Mouse (Mus musculus) kidney, embryonic 14.5 days (tissue): ENCODE measurements around the gene Gpr135. TPM values are rescaled to one million over a fixed set of nuclear protein-coding genes. Genes with fewer than 3 reads are reported as not detected.

Source experiments
- ATAC-seq: fragments of 200-750 bp; cut with Nextera tagmentation; 2 replicates; pipeline ENCODE4 v1.8.0; 2017; ENCODE audit warnings: moderate number of reproducible peaks, mild to moderate bottlenecking, moderate TSS enrichment, moderate library complexity; ENCODE audit not compliant: low FRiP score, low TSS enrichment
- H3K27ac ChIP-seq: fragments of 300-500 bp; sonication (generic); 2 replicates; pipeline ENCODE4 v1.5.1; 2014; ENCODE audit warnings: low read depth, mild to moderate bottlenecking, low read length, moderate library complexity, mixed read lengths
- H3K27me3 ChIP-seq: fragments of 300-500 bp; sonication (generic); 2 replicates; pipeline ENCODE4 v1.6.1; 2014; ENCODE audit warnings: mild to moderate bottlenecking, low read length; ENCODE audit not compliant: control insufficient read depth, insufficient read depth
- H3K36me3 ChIP-seq: fragments of 300-500 bp; sonication (generic); 2 replicates; pipeline ENCODE4 v1.6.1; 2014; ENCODE audit warnings: low read length, mixed read lengths; ENCODE audit not compliant: control insufficient read depth, insufficient read depth
- H3K4me1 ChIP-seq: fragments of 300-500 bp; sonication (generic); 2 replicates; pipeline ENCODE4 v1.6.1; 2014; ENCODE audit warnings: low read length, mixed read lengths; ENCODE audit not compliant: control insufficient read depth, insufficient read depth
- H3K4me2 ChIP-seq: fragments of 300-500 bp; sonication (generic); replicated peaks from 2 replicates; pipeline ENCODE4 v1.6.1; 2014; ENCODE audit warnings: low read depth, mild to moderate bottlenecking, low read length
- H3K4me3 ChIP-seq: fragments of 300-500 bp; sonication (generic); 2 replicates; pipeline ENCODE4 v1.5.1; 2014; ENCODE audit warnings: mild to moderate bottlenecking, low read length
- H3K9ac ChIP-seq: fragments of 300-500 bp; sonication (generic); 2 replicates; pipeline ENCODE4 v1.6.1; 2014; ENCODE audit warnings: low read depth, mild to moderate bottlenecking, low read length, moderate library complexity
- H3K9me3 ChIP-seq: fragments of 300-500 bp; sonication (generic); 2 replicates; pipeline ENCODE4 v1.6.1; 2016; ENCODE audit warnings: low read length; ENCODE audit not compliant: control insufficient read depth
- WGBS: fragments of 180-500 bp; shearing (Covaris S2); extraction: QIAGEN DNeasy Blood & Tissue Kit; methylation state at CpG from one replicate; pipeline ENCODE4 v1.1.7; 2014; 5-methylcytosine and 5-hydroxymethylcytosine counted together
- polyA plus RNA-seq: library from polyadenylated mRNA; unstranded; fragments of >200 nt; fragmentation: Nextera tagmentation; extraction: Ambion mirVana; gene quantifications from 2 replicates; pipeline ENCODE4 v1.2.1, GENCODE M21; 2014

Gpr135 gene
- polyA plus RNA-seq, 1 experiment from 2014 or later = 0.45 TPM

DNA sequence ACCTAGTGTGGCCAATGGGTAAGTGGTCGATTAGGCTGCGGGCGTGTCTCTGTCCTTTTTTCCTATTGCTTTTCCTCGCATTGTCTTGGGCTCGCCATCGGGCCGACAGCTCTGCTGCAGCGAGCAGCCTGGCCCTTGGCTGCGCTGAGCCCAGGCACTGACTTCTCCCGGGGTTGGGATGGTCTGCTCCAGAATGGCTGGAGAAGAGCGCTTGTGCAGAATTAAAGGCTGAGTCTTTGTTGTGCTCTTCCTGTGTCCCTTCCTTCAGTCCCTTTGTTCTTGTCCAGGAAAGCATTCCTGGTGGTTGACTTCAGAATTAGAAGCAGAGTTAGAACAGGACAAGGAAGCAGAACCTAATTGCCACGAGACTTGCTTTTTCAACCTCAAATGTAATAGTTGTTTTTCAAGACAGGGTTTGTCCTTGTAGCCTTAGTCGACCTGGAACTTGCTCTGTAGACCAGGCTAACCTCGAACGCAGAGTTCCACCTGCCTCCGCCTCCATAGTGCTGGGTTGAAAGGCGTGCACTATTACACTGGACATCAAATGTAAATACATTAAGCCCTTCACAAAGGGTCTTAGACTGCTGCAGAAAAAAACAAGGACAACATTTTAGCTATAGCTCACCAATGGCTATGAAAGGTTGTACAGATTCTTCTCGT is 15.4 kb upstream of the Gpr135 start:
- Histone ChIP-seq H3K4me3 (peak overlapping the region; percentile 81), H3K9me3 (no peaks in the 10 kb centered on the region), H3K9ac (peak overlapping the region; percentile 82), H3K27ac (peak overlapping the region; percentile 97), H3K4me2 (peak overlapping the region; percentile 79), H3K36me3 (peaks cover 12% of the 10 kb centered on the region; the same call in 1 of the 2 replicates), H3K4me1 (peaks cover 14% of the 10 kb centered on the region; the same call in 1 of the 2 replicates), H3K27me3 (no peaks in the 10 kb centered on the region)
- 1% methylated on average over 18 of the region's 18 CpGs for WGBS
- ATAC-seq = no peak

DNA sequence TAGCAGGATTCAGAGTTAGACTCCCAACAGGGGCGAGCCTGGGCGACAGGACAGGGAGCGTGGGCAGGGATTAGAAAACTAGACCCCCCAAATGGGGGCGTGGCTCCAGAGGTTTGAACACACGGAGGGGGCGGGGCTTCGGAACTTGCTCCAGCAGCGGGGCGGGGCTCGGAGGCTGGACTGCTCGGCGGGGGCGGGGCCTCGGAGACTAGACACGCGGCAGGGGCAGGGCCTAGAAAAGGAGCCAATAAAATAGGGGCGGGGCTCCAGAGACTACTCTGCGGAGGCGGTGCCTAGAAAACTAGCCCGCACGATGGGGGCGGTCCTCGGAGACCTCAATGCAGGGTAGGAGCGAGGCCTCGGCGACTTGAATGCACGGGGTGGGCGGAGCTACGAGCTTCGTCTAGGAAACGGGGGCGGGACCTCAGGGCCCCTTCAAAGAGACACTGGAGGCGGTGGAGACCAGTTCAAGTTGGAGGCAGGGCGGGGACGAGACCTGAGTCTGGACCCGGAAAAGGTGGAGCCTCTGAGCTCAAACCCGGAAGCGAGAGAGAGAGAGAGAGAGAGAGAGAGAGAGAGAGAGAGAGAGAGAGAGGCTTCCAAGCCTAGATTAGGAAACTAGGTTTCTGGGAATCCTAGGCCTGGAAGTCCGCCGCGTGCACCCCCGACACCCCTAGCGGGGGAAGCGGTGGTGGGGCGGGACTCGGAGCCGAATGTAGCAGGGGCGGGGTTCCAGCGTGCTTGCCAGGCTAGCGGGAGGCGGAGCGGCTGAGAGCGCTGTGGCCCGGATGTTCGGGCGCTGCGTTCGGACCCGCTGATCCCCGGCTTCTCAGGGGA is 14.6 kb upstream of the Gpr135 start, which contains the start of the genes L3hypdh and Jkamp:
L3hypdh (minus strand) TSS at position 111 of the 837 bp plus-strand sequence.
Jkamp (plus strand) TSS at position 261 of the 837 bp plus-strand sequence.
- 1% methylated on average over 58 of the region's 60 CpGs for WGBS
- H3K4me2 ChIP-seq = peak within 1 kb of the TSS; percentile 79
- H3K4me1 ChIP-seq = peaks cover 14% of the 10 kb centered on the region; the same call in 1 of the 2 replicates
- H3K9me3 ChIP-seq = no peaks in the 10 kb centered on the region
- H3K4me3 ChIP-seq = peak within 1 kb of the TSS; percentile 81
- H3K27me3 ChIP-seq = no peaks in the 10 kb centered on the region
- H3K36me3 ChIP-seq = peaks cover 6% of the 10 kb centered on the region; the same call in 1 of the 2 replicates
- peak within 1 kb of the TSS; percentile 97 for H3K27ac ChIP-seq
- peak within 1 kb of the TSS; percentile 82 for H3K9ac ChIP-seq
- ATAC-seq = peak; percentile 98

DNA sequence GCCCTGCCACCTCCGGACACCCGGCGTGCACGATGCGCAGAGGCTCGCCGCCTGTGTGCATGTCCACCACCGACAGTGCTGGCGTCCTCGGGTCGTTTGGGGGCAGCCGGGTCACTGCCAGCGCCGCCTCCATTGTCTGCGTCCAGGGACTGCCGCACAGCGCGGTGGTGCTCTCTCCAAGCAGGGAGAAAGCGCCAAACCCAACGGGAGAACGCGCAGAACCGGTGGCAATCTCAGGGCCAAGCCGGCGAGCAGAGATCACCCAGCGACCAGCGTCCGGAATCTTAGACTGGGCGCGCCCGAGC is 14.1 kb upstream of the Gpr135 start:
- under 1% methylated on average over 31 of the region's 31 CpGs for WGBS
- peak overlapping the region; percentile 61 for H3K4me2 ChIP-seq
- peak overlapping the region; percentile 71 for H3K9ac ChIP-seq
- no peaks in the 10 kb centered on the region for H3K27me3 ChIP-seq
- ATAC-seq = peak; percentile 38
- H3K9me3 ChIP-seq = no peaks in the 10 kb centered on the region
- peak overlapping the region; percentile 76 for H3K27ac ChIP-seq
- H3K4me3 ChIP-seq = peak overlapping the region; percentile 81
- H3K36me3 ChIP-seq = peaks cover 2% of the 10 kb centered on the region; the same call in 1 of the 2 replicates
- H3K4me1 ChIP-seq = peaks cover 14% of the 10 kb centered on the region; the same call in 1 of the 2 replicates

DNA sequence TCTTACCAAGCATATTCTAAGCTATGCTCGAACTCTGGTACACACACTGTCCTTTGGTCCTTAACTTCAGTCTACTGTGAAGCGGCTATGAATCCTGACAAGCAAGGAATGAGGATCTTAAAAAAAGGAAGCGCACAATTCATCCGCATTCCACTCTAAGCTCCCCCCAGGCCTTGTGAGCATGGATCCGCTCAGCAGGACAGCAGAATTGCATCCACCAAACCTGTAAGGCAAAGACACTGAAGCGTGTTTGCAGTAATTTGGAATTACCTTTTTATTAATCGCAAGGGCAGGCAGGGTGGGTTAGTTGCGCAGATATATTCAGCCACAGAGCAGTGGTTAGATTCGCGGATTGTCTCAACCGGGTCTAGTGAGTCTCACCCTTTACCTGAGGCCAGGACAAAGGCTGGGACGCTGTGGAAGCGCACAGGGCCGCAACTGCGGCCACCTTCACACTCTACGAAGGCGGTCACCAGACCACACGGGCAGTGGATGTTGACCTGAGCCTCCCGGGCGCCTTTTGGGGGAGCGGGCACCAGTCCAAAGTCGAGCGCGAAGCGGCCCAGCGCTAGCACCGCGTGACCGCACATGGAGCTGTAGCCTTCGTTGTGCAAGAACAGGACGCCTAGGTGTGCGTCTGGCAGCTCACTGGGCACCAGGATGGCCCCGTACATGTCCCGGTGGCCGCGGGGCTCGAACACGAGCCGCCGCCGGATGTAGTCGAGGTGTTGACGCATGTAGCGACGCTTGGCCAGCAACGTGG is 13.5 kb upstream of the Gpr135 start:
- Histone ChIP-seq H3K36me3 (no peaks in the 10 kb centered on the region), H3K4me1 (peaks cover 14% of the 10 kb centered on the region; the same call in 1 of the 2 replicates), H3K4me3 (peak overlapping the region; percentile 81), H3K9ac (peak overlapping the region; percentile 71), H3K4me2 (peak overlapping the region; percentile 61), H3K27me3 (no peaks in the 10 kb centered on the region), H3K9me3 (no peaks in the 10 kb centered on the region), H3K27ac (peak overlapping the region; percentile 76)
- 3% methylated on average over 46 of the region's 46 CpGs for WGBS
- peak; percentile 20 for ATAC-seq

DNA sequence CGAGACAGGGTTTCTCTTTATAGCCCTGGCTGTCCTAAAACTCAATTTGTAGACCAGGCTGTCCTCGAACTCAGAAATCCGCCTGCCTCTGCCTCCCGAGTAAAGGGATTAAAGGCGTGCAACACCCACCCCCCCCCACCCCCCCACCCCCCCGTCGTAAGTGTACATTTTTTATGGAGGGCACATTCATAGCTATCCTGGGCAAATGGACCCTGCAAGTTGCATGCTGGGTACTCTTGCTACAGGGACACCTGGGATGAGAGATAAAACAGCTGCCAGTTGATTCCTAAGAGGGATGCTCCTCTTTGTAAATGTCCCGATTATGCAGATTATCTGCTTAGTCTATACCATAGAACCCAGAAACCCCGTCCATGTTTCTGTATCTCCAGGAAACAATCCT is 12.3 kb upstream of the Gpr135 start:
- Histone ChIP-seq H3K4me2 (no peak overlapping the region), H3K36me3 (no peaks in the 10 kb centered on the region)
- 85% methylated on average over 9 of the region's 9 CpGs for WGBS

DNA sequence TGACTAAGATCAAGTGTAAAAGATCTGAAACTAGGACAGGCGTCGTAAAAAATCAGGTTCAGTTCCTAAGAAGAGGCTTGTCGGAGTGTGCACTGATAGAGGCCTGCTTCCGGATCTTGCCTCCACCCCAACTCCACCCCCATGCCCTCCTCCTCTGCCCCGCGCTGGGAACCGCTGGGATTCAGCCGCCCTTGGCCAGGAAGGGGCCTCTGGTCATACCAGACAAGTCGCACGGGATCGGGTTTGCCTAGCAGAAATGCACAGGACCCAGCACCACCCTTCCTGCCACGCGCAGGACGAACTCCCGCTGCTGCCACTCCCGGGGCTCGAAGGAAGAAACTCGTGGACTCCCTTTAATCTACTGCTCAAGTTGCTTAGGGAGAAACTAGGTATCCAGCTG is 11.4 kb upstream of the Gpr135 start:
- peaks cover 7% of the 10 kb centered on the region; the same call in 1 of the 2 replicates for H3K4me1 ChIP-seq
- no peak for ATAC-seq
- WGBS = 18% methylated on average over 18 of the region's 18 CpGs
- no peaks in the 10 kb centered on the region for H3K9me3 ChIP-seq
- H3K9ac ChIP-seq = no peak overlapping the region
- peak overlapping the region; percentile 23 for H3K4me3 ChIP-seq
- no peaks in the 10 kb centered on the region for H3K27me3 ChIP-seq
- H3K4me2 ChIP-seq = peak overlapping the region; percentile 36
- H3K27ac ChIP-seq = 0 out of 2 replicates have a peak overlapping the region, but pooled peaks have one; percentile 24
- H3K36me3 ChIP-seq = no peaks in the 10 kb centered on the region

More for the DNA sequence above, 12.3 kb upstream of the Gpr135 start:
- Histone ChIP-seq H3K27ac (no peak overlapping the region), H3K4me3 (no peak overlapping the region), H3K9me3 (no peaks in the 10 kb centered on the region), H3K4me1 (peaks cover 14% of the 10 kb centered on the region; the same call in 1 of the 2 replicates), H3K9ac (no peak overlapping the region), H3K27me3 (no peaks in the 10 kb centered on the region)
- no peak for ATAC-seq

DNA sequence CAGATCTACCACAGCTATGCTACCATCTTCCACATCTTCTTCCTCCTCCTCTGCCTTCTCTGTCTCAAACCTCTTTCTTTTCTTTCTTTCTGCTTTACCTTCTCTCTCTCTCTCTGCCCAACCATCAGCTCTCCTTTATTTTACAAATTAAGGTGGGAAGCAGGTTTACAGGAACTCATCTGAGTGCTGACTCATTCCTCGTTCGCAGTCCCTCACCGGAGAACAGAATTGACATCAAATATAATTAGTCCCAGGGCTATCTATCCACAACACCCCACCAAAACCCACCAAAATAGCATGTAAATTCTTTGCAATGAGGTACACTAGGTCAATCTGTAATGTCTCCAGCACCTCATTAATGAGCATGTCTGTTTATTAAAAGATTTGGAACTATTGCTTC is 11.0 kb upstream of the Gpr135 start:
- H3K4me2 ChIP-seq = peak overlapping the region; percentile 36
- no peak overlapping the region for H3K9ac ChIP-seq
- H3K4me3 ChIP-seq = no peak overlapping the region
- peaks cover 7% of the 10 kb centered on the region; the same call in 1 of the 2 replicates for H3K4me1 ChIP-seq
- no peaks in the 10 kb centered on the region for H3K9me3 ChIP-seq
- no peaks in the 10 kb centered on the region for H3K27me3 ChIP-seq
- no peak for ATAC-seq
- no peaks in the 10 kb centered on the region for H3K36me3 ChIP-seq
- H3K27ac ChIP-seq = no peak overlapping the region
- WGBS = 81% methylated on average over 3 of the region's 3 CpGs

DNA sequence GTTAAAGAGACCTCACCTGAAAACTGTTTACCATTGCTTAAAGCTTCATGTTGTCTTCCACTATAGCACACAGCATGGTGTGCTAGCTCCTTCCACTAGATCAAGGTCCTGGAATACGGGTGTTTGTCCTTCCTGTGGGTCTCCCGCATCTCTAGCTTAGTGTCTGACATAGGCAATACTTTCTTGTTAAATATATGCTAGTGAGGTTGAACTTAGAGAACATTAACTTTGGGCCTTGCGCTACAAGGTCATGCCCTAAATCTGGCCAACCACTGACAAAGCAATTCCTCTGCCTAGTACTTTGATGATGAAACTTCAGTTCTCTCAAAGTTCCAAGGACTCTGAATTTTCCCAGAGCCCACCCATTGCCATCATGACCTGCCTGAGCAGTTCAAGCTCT is 7.3 kb upstream of the Gpr135 start:
- H3K4me3 ChIP-seq = no peak overlapping the region
- no peak overlapping the region for H3K9ac ChIP-seq
- H3K27me3 ChIP-seq = no peaks in the 10 kb centered on the region
- no peak overlapping the region for H3K4me2 ChIP-seq
- 78% methylated on average over 3 of the region's 3 CpGs for WGBS
- no peak overlapping the region for H3K27ac ChIP-seq
- ATAC-seq = no peak
- peaks cover 5% of the 10 kb centered on the region; the same call in 1 of the 2 replicates for H3K4me1 ChIP-seq
- H3K9me3 ChIP-seq = no peaks in the 10 kb centered on the region
- 0 out of 2 replicates have a peak, but pooled peaks cover 2% of the 10 kb centered on the region for H3K36me3 ChIP-seq
